Comparison of ENCODE assay signal across 8 mouse cellular contexts in the genomic region with DNA sequence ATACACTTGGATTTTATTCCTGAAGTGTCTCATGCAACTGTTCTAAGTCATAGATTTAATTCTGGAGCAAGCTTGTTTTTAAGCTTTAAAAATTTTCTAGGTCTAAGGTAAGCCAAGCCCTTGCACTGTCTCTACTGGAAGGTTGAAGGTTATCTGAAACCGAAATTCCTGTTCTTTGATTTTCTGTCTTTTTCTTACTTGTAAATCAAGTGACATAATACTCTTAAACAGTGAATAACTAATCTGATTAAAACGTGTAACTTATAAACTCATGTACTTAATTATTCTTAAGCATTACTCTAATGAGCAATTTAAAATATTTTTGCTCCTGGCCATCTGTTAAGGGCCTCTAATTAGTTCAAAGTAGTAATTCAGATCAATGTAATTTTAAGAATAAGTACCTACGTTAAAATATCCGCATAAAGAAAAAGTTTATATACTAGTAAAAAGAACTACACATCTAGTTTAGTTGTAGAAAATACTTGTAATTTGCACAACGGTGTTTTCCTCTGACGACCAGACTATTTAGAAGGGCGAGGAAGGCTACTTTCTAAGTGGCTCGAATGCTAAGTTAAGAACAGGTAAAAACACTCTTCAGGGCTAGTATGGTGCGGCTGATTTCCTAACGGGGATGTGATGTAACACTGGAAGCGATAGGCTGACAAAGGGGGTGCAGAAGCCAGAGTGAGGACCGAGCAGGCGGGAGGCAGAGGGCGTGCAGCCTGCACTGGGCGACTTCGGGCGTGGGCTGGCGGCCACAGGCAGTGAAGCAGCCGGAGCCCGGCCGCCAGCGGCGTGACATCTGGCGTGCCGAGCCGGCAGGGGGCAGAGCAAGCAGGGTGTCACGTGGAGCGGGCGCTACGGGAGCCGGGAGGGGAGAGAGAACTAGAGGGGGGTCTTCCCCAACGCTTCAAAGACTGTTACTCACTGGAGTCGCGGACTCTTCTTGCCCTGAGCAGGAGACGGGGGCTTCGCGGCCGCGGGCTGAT. TPM values are rescaled to one million over a fixed set of nuclear protein-coding genes. Genes with fewer than 3 reads are reported as not detected.
DNase-seq lines count a peak whose midpoint lies in the region; ATAC-seq lines count a peak whose summit lies in the region.

No protein-coding gene starts in this region.

- no peaks in the 10 kb centered on the region for H3K27me3 ChIP-seq in hindbrain, embryonic 16.5 days (replicated peaks; ENCODE audit: control insufficient read depth, insufficient read depth, low read length)

- under 1% methylated on average over 34 of the region's 39 CpGs for WGBS in hindbrain, embryonic 16.5 days
- WGBS in macrophage (ENCODE audit: missing documents) = 0% methylated on average over 38 of the region's 39 CpGs

- peaks cover 7% of the 10 kb centered on the region for H3K4me1 ChIP-seq in hindbrain, embryonic 16.5 days (ENCODE audit: control insufficient read depth, insufficient read depth, low read depth, low read length)

- ATAC-seq in hindbrain, embryonic 16.5 days = peak; percentile 63

- peak overlapping the region; percentile 98 for H3K9ac ChIP-seq in hindbrain, embryonic 16.5 days (ENCODE audit: low read depth, low read length)

- H3K4me2 ChIP-seq in hindbrain, embryonic 16.5 days (ENCODE audit: low read length) = peak overlapping the region; percentile 54

- H3K27ac ChIP-seq in hindbrain, embryonic 16.5 days (ENCODE audit: low read depth, low read length) = peak overlapping the region; percentile 97
- H3K27ac ChIP-seq in macrophage = peak overlapping the region; percentile 70

- peak; percentile 87 for DNase-seq in R1 (ENCODE audit: low read depth, low spot score)
- peak; percentile 87 to 90 for DNase-seq in cerebellum, postnatal 25 days
- DNase-seq in frontal cortex, postnatal 36 days (ENCODE audit: low spot score in 2 of 2) = peak; percentile 95
- peak; percentile 94 to 96 for DNase-seq in left cerebral cortex, adult 18-20 months (ENCODE audit: low spot score in 2 of 2)
- DNase-seq in right cerebral cortex, adult 18-20 months = peak; percentile 95
- peak; percentile 83 for DNase-seq in urinary bladder, postnatal 10 days (ENCODE audit: low spot score)

- H3K9me3 ChIP-seq in hindbrain, embryonic 16.5 days (ENCODE audit: control insufficient read depth, low read length) = no peaks in the 10 kb centered on the region

- no peaks in the 10 kb centered on the region for H3K36me3 ChIP-seq in hindbrain, embryonic 16.5 days (ENCODE audit: control insufficient read depth, insufficient read depth, low read length)
- no peaks in the 10 kb centered on the region for H3K36me3 ChIP-seq in macrophage (ENCODE audit: inconsistent target)

- H3K79me2 ChIP-seq in macrophage (ENCODE audit: inconsistent target) = peaks cover 70% of the 10 kb centered on the region

- H3K4me3 ChIP-seq in hindbrain, embryonic 16.5 days (ENCODE audit: low read length) = peak overlapping the region; percentile 95
- peak overlapping the region; percentile 67 for H3K4me3 ChIP-seq in macrophage (ENCODE audit: inconsistent target)

RNA-seq across cellular contexts. Expression of a gene that starts 1.6 kb away (rescaled TPM):
- polyA plus RNA-seq in hindbrain, embryonic 16.5 days (2015; fragmentation: Nextera tagmentation; extraction: Ambion mirVana) = 10.5 TPM in 2 replicates
- 10 to 100 TPM; 88.4 to 89.6 TPM for total RNA-seq in left cerebral cortex, adult 18-20 months (2021)
- total RNA-seq in macrophage (2018; cell fraction: chromatin; rRNA removed) = 100 to 1,000 TPM in 3 of 26 experiments, 10 to 100 TPM in 23; 36.6 to 109 (median 66.1) TPM
- 10 to 100 TPM; 43.8 to 80.1 (median 68.6) TPM for total RNA-seq in macrophage (2018; cell fraction: cytosol; rRNA removed)
- 100 to 1,000 TPM in 3 of 26 experiments, 10 to 100 TPM in 23; 39.4 to 128 (median 62.4) TPM for total RNA-seq in macrophage (2018; cell fraction: nucleus; rRNA removed)
- polyA plus RNA-seq in macrophage (2018) = 50.8 to 76.2 TPM (median 59.4 TPM) in 3 replicates

RNA-seq across cellular contexts. Expression of a gene that starts 1.6 kb away (rescaled TPM):
- polyA plus RNA-seq in hindbrain, embryonic 16.5 days (2015; fragmentation: Nextera tagmentation; extraction: Ambion mirVana) = 0.84 and 1.2 TPM in 2 replicates
- 1 to 10 TPM; 1.2 to 1.8 TPM for total RNA-seq in left cerebral cortex, adult 18-20 months (2021)
- 100 to 1,000 TPM in 3 of 26 experiments, 10 to 100 TPM in 23; 15.7 to 110 (median 77.8) TPM for total RNA-seq in macrophage (2018; cell fraction: chromatin; rRNA removed)
- 100 to 1,000 TPM in 20 of 26 experiments, 10 to 100 TPM in 6; 70.1 to 159 (median 117) TPM for total RNA-seq in macrophage (2018; cell fraction: cytosol; rRNA removed)
- total RNA-seq in macrophage (2018; cell fraction: nucleus; rRNA removed) = 100 to 1,000 TPM in 9 of 26 experiments, 10 to 100 TPM in 17; 36.5 to 139 (median 79.4) TPM
- polyA plus RNA-seq in macrophage (2018) = 84.8 to 185 TPM (median 109 TPM) in 3 replicates

RNA-seq across cellular contexts. Expression of a gene that starts 28.9 kb away (rescaled TPM):
- 0.97 and 1.3 TPM in 2 replicates for polyA plus RNA-seq in hindbrain, embryonic 16.5 days (2015; fragmentation: Nextera tagmentation; extraction: Ambion mirVana)
- total RNA-seq in left cerebral cortex, adult 18-20 months (2021) = 1 to 10 TPM; 2.9 to 3.1 TPM
- total RNA-seq in macrophage (2018; cell fraction: chromatin; rRNA removed) = 10 to 100 TPM in 1 of 26 experiments, 1 to 10 TPM in 25; 1.2 to 10.7 (median 3.9) TPM
- 1 to 10 TPM in 2 of 26 experiments, under 1 TPM in 24; 0.17 to 1.6 (median 0.43) TPM for total RNA-seq in macrophage (2018; cell fraction: cytosol; rRNA removed)
- 10 to 100 TPM in 2 of 26 experiments, 1 to 10 TPM in 24; 1.3 to 12.8 (median 2.9) TPM for total RNA-seq in macrophage (2018; cell fraction: nucleus; rRNA removed)
- polyA plus RNA-seq in macrophage (2018) = 0.42 to 0.85 TPM (median 0.52 TPM) in 3 replicates

RNA-seq across cellular contexts. Expression of a gene that starts 52.1 kb away (rescaled TPM):
- polyA plus RNA-seq in hindbrain, embryonic 16.5 days (2015; fragmentation: Nextera tagmentation; extraction: Ambion mirVana) = not detected in 2 replicates
- not detected for total RNA-seq in left cerebral cortex, adult 18-20 months (2021)
- 10 to 100 TPM in 8 of 26 experiments, 1 to 10 TPM in 16, not detected in 2; 1.3 to 19.9 (median 8.2) TPM for total RNA-seq in macrophage (2018; cell fraction: chromatin; rRNA removed)
- under 1 TPM in 5 of 26 experiments, not detected in 21; 0.29 to 0.88 (median 0.36) TPM for total RNA-seq in macrophage (2018; cell fraction: cytosol; rRNA removed)
- 1 to 10 TPM in 17 of 26 experiments, under 1 TPM in 2, not detected in 7; 0.92 to 5.0 (median 2.5) TPM for total RNA-seq in macrophage (2018; cell fraction: nucleus; rRNA removed)
- not detected in 3 replicates for polyA plus RNA-seq in macrophage (2018)

Comparison
In these comparisons a context has a peak if more than half of its experiments do, and no peak if none do; other contexts are left out.
1. Peak in every context shown above with its lines: DNase-seq, ATAC-seq, H3K4me3 ChIP-seq and H3K27ac ChIP-seq.
2. RNA of a gene that starts 1.6 kb away (polyA plus RNA-seq): 84.8 to 185 TPM in macrophage; 0.84 to 1.2 TPM in hindbrain, embryonic 16.5 days; every median in the first group is over 10 times any median in the second.